Mouse (Mus musculus): ENCODE measurements around the gene Prss27. TPM values are rescaled to one million over a fixed set of nuclear protein-coding genes. Genes with fewer than 3 reads are reported as not detected.
"Not testable (repeated sequence)": the region's sequence is repeated elsewhere in the genome, so short reads cannot be mapped to it uniquely, and the experiment has no call there.

The Prss27 gene
- polyA plus RNA-seq, 1 experiment: not detected

- 62% methylated on average over 5 of the region's 5 CpGs for WGBS
- no peak overlapping the region for H3K4me3 ChIP-seq (replicated peaks; ENCODE audit: insufficient read depth, low read depth, low read length)
Observed at GRCm38 (mm10) chr17:24057730-24058245, 19.8 kb downstream of the Prss27 start.

GRCm38 (mm10) chr17:24062459-24063155, 24.7 kb downstream of the Prss27 start:
- no peaks in the 10 kb centered on the region for H3K27me3 ChIP-seq (ENCODE audit: control insufficient read depth, insufficient read depth, low read length)
- H3K4me1 ChIP-seq (ENCODE audit: control insufficient read depth, insufficient read depth, low read length): peaks cover 2% of the 10 kb centered on the region; the same call in 1 of the 2 replicates
- H3K4me3 ChIP-seq (replicated peaks; ENCODE audit: insufficient read depth, low read depth, low read length): no peak overlapping the region
- 57% methylated on average over 4 of the region's 4 CpGs for WGBS
- no peak for TF ChIP-seq CTCF (IDR thresholded peaks at IDR 0.05; ENCODE audit: borderline replicate concordance, insufficient read depth, low read depth, low read length)
- TF ChIP-seq POLR2A (IDR thresholded peaks at IDR 0.05; ENCODE audit: borderline replicate concordance, insufficient read depth, low read length): no peak
- DNase-seq: no peak
- H3K27ac ChIP-seq (ENCODE audit: insufficient read depth, low read length): peak overlapping the region; percentile 17; the same call in 1 of the 2 replicates

More at GRCm38 (mm10) chr17:24057730-24058245, 19.8 kb downstream of the Prss27 start:
- H3K27me3 ChIP-seq (ENCODE audit: control insufficient read depth, insufficient read depth, low read length): no peaks in the 10 kb centered on the region
- DNase-seq: no peak
- H3K4me1 ChIP-seq (ENCODE audit: control insufficient read depth, insufficient read depth, low read length): peaks cover 4% of the 10 kb centered on the region; the same call in 1 of the 2 replicates
- TF ChIP-seq POLR2A (IDR thresholded peaks at IDR 0.05; ENCODE audit: borderline replicate concordance, insufficient read depth, low read length) (no peak), CTCF (IDR thresholded peaks at IDR 0.05; ENCODE audit: borderline replicate concordance, insufficient read depth, low read depth, low read length) (no peak)
- H3K27ac ChIP-seq (ENCODE audit: insufficient read depth, low read length): no peak overlapping the region

- TF ChIP-seq CTCF (IDR thresholded peaks at IDR 0.05; ENCODE audit: borderline replicate concordance, insufficient read depth, low read depth, low read length): no peak
- no peak for TF ChIP-seq POLR2A (IDR thresholded peaks at IDR 0.05; ENCODE audit: borderline replicate concordance, insufficient read depth, low read length)
- no peak overlapping the region; the same call in 1 of the 2 replicates for H3K27ac ChIP-seq (ENCODE audit: insufficient read depth, low read length)
- H3K4me1 ChIP-seq (ENCODE audit: control insufficient read depth, insufficient read depth, low read length): peaks cover 4% of the 10 kb centered on the region; the same call in 1 of the 2 replicates
- peak; percentile 44 to 59 for DNase-seq
- no peak overlapping the region for H3K4me3 ChIP-seq (replicated peaks; ENCODE audit: insufficient read depth, low read depth, low read length)
- no peaks in the 10 kb centered on the region for H3K27me3 ChIP-seq (ENCODE audit: control insufficient read depth, insufficient read depth, low read length)
- 35% methylated on average over 5 of the region's 5 CpGs for WGBS
Observed at GRCm38 (mm10) chr17:24068271-24068670, 30.3 kb downstream of the Prss27 start.

- peaks cover 4% of the 10 kb centered on the region; the same call in 1 of the 2 replicates for H3K4me1 ChIP-seq (ENCODE audit: control insufficient read depth, insufficient read depth, low read length)
- TF ChIP-seq POLR2A (IDR thresholded peaks at IDR 0.05; ENCODE audit: borderline replicate concordance, insufficient read depth, low read length): no peak
- no peak for TF ChIP-seq CTCF (IDR thresholded peaks at IDR 0.05; ENCODE audit: borderline replicate concordance, insufficient read depth, low read depth, low read length)
- no peak overlapping the region for H3K27ac ChIP-seq (ENCODE audit: insufficient read depth, low read length)
- DNase-seq: no peak
- H3K4me3 ChIP-seq (replicated peaks; ENCODE audit: insufficient read depth, low read depth, low read length): no peak overlapping the region
- H3K27me3 ChIP-seq (ENCODE audit: control insufficient read depth, insufficient read depth, low read length): no peaks in the 10 kb centered on the region
- WGBS: 77% methylated on average over 3 of the region's 3 CpGs
Observed at GRCm38 (mm10) chr17:24069531-24069930, 31.6 kb downstream of the Prss27 start.

GRCm38 (mm10) chr17:24072919-24073696, 35.2 kb downstream of the Prss27 start, which contains the start of gene Kctd5:
Gene Kctd5 (minus strand): TSS chr17:24073485.
- no peaks in the 10 kb centered on the region for H3K27me3 ChIP-seq (ENCODE audit: control insufficient read depth, insufficient read depth, low read length)
- WGBS: under 1% methylated on average over 62 of the region's 62 CpGs
- TF ChIP-seq POLR2A (IDR thresholded peaks at IDR 0.05; ENCODE audit: borderline replicate concordance, insufficient read depth, low read length) (peak; percentile 75; the same call in 1 of the 2 replicates), CTCF (IDR thresholded peaks at IDR 0.05; ENCODE audit: borderline replicate concordance, insufficient read depth, low read depth, low read length) (no peak)

GRCm38 (mm10) chr17:24077101-24077500, 39.2 kb downstream of the Prss27 start:
- Histone ChIP-seq H3K27ac (ENCODE audit: insufficient read depth, low read length) (no peak overlapping the region), H3K27me3 (ENCODE audit: control insufficient read depth, insufficient read depth, low read length) (no peaks in the 10 kb centered on the region), H3K4me1 (ENCODE audit: control insufficient read depth, insufficient read depth, low read length) (no peaks in the 10 kb centered on the region), H3K4me3 (replicated peaks; ENCODE audit: insufficient read depth, low read depth, low read length) (no peak overlapping the region)
- WGBS: 85% methylated on average over 2 of the region's 2 CpGs
- DNase-seq: no peak
- TF ChIP-seq CTCF (IDR thresholded peaks at IDR 0.05; ENCODE audit: borderline replicate concordance, insufficient read depth, low read depth, low read length) (no peak), POLR2A (IDR thresholded peaks at IDR 0.05; ENCODE audit: borderline replicate concordance, insufficient read depth, low read length) (no peak)

More at GRCm38 (mm10) chr17:24072919-24073696, 35.2 kb downstream of the Prss27 start, which contains the start of gene Kctd5:
- peak; percentile 94 to 96 for DNase-seq
- H3K4me3 ChIP-seq (replicated peaks; ENCODE audit: insufficient read depth, low read depth, low read length): peak within 1 kb of the TSS; percentile 76
- peaks cover 2% of the 10 kb centered on the region; the same call in 1 of the 2 replicates for H3K4me1 ChIP-seq (ENCODE audit: control insufficient read depth, insufficient read depth, low read length)
- H3K27ac ChIP-seq (ENCODE audit: insufficient read depth, low read length): peak within 1 kb of the TSS; percentile 69

GRCm38 (mm10) chr17:24084593-24084992, 46.6 kb downstream of the Prss27 start:
- 56% methylated on average over 1 of the region's 1 CpGs for WGBS
- Histone ChIP-seq H3K4me3 (replicated peaks; ENCODE audit: insufficient read depth, low read depth, low read length) (no peak overlapping the region), H3K27ac (ENCODE audit: insufficient read depth, low read length) (no peak overlapping the region), H3K4me1 (ENCODE audit: control insufficient read depth, insufficient read depth, low read length) (no peaks in the 10 kb centered on the region), H3K27me3 (ENCODE audit: control insufficient read depth, insufficient read depth, low read length) (no peaks in the 10 kb centered on the region)
- TF ChIP-seq POLR2A (IDR thresholded peaks at IDR 0.05; ENCODE audit: borderline replicate concordance, insufficient read depth, low read length) (no peak), CTCF (IDR thresholded peaks at IDR 0.05; ENCODE audit: borderline replicate concordance, insufficient read depth, low read depth, low read length) (no peak)
- no peak for DNase-seq

- not testable (repeated sequence) for H3K27me3 ChIP-seq (ENCODE audit: control insufficient read depth, insufficient read depth, low read length); DNase-seq; H3K4me3 ChIP-seq (replicated peaks; ENCODE audit: insufficient read depth, low read depth, low read length); H3K4me1 ChIP-seq (ENCODE audit: control insufficient read depth, insufficient read depth, low read length); H3K27ac ChIP-seq (ENCODE audit: insufficient read depth, low read length)
- 91% methylated on average over 4 of the region's 4 CpGs for WGBS
Observed at GRCm38 (mm10) chr17:24086399-24086798, 48.5 kb downstream of the Prss27 start.

Data from cerebellum, adult 2 months (tissue).